Mouse (Mus musculus) c-Kit-negative CD71-positive TER-119-positive erythroid progenitor cells, embryonic 14.5 days (primary cell): ENCODE data around the gene Atp6ap1.

ENCODE experiments used
- DNase-seq: peaks from one replicate; pipeline ENCODE4 v3.0.0-alpha.2; 2013; ENCODE audit warnings: low read depth, low spot score

The Atp6ap1 gene

GRCm38 (mm10) chrX:74304867-74305700, 8.2 kb downstream of the Atp6ap1 start, which contains the start of gene Gdi1:
Gene Gdi1, plus strand, starts transcription at chrX:74304998.
- peak; percentile 60 for DNase-seq

- peak; percentile 69 for DNase-seq
These were observed 15.9 kb downstream of the Atp6ap1 start, which contains the start of gene Fam50a for GRCm38 (mm10) chrX:74312540-74313464. Gene Fam50a, plus strand, starts transcription at chrX:74313033.

GRCm38 (mm10) chrX:74328725-74329161, 31.8 kb downstream of the Atp6ap1 start, which contains the start of gene Plxna3:
Gene Plxna3, plus strand, starts transcription at chrX:74329066.
- DNase-seq = no peak

GRCm38 (mm10) chrX:74329215-74329671, 32.3 kb downstream of the Atp6ap1 start:
- DNase-seq = no peak

GRCm38 (mm10) chrX:74330166-74330930, 33.5 kb downstream of the Atp6ap1 start:
- DNase-seq = no peak

GRCm38 (mm10) chrX:74352645-74353466, 56.0 kb downstream of the Atp6ap1 start:
- DNase-seq = no peak

GRCm38 (mm10) chrX:74353467-74353770, 56.5 kb downstream of the Atp6ap1 start, which contains the start of gene Lage3:
Gene Lage3, minus strand, starts transcription at chrX:74353618.
- peak; percentile 38 for DNase-seq
